ENCODE assay signal across 19 mouse cellular contexts in genomic region chr5:46073136-46073535, GRCm38 (mm10).
DNase-seq lines count a peak whose midpoint lies in the region; ATAC-seq and TF ChIP-seq lines count a peak whose summit lies in the region.
"Had no signal": no experiment of that assay in that cellular context is flagged by ENCODE, and none has a peak within 500 bp of the region (broad histone marks: within the 10 kb centered on the region; RNA-seq: fewer than 3 reads in every experiment).

No protein-coding gene starts in this region.

- H3K9me3 ChIP-seq in lung, embryonic 16.5 days (ENCODE audit: control insufficient read depth, low read length) = no peaks in the 10 kb centered on the region
- no peaks in the 10 kb centered on the region for H3K9me3 ChIP-seq in stomach, postnatal 0 days (ENCODE audit: control insufficient read depth, low read length)
- H3K9me3 ChIP-seq: intestine, embryonic 15.5 days; liver, embryonic 12.5 days had no signal

- ATAC-seq in lung, embryonic 16.5 days (ENCODE audit: low read depth) = peak; percentile 79
- ATAC-seq in stomach, postnatal 0 days (ENCODE audit: low FRiP score, low TSS enrichment) = no peak
- ATAC-seq: forebrain, embryonic 14.5 days; intestine, embryonic 15.5 days; liver, embryonic 12.5 days had no signal

- H3K9ac ChIP-seq in lung, embryonic 16.5 days (ENCODE audit: low read length) = no peak overlapping the region
- H3K9ac ChIP-seq in stomach, postnatal 0 days (ENCODE audit: low read length) = no peak overlapping the region
- H3K9ac ChIP-seq: hindbrain, embryonic 14.5 days; intestine, embryonic 15.5 days; liver, embryonic 12.5 days had no signal

- intact Hi-C loops in heart, postnatal 14 days (cut with DNase I) = loop anchor here (5.0 kb wide), 1 partner anchor 216 kb away; the partner anchor contains the start of gene Lcorl
- intact Hi-C loops in heart, postnatal 36 days (cut with DNase I) = loop anchor here (5.0 to 10.0 kb wide), 2 partner anchors 148 to 216 kb away; partner anchors contain the start of gene Lcorl

- H3K4me1 ChIP-seq in lung, embryonic 16.5 days (replicated peaks; ENCODE audit: control insufficient read depth, insufficient read depth, low read length) = no peaks in the 10 kb centered on the region
- peaks cover 2% of the 10 kb centered on the region; the same call in 1 of the 2 replicates for H3K4me1 ChIP-seq in brown adipose tissue, adult 24 weeks (ENCODE audit: control insufficient read depth, insufficient read depth, insufficient read length, low read length)
- H3K4me1 ChIP-seq in stomach, postnatal 0 days (replicated peaks; ENCODE audit: control insufficient read depth, insufficient read depth) = no peaks in the 10 kb centered on the region
- H3K4me1 ChIP-seq: intestine, embryonic 15.5 days; liver, embryonic 12.5 days had no signal

- no peaks in the 10 kb centered on the region for H3K36me3 ChIP-seq in lung, embryonic 16.5 days (ENCODE audit: control insufficient read depth, insufficient read depth, low read length)
- H3K36me3 ChIP-seq in stomach, postnatal 0 days (ENCODE audit: control insufficient read depth, insufficient read depth, low read length) = no peaks in the 10 kb centered on the region
- H3K36me3 ChIP-seq: intestine, embryonic 15.5 days; liver, embryonic 12.5 days had no signal

- H3K4me2 ChIP-seq in lung, embryonic 16.5 days (ENCODE audit: low read depth, low read length) = no peak overlapping the region
- no peak overlapping the region for H3K4me2 ChIP-seq in stomach, postnatal 0 days (replicated peaks; ENCODE audit: low read depth)
- H3K4me2 ChIP-seq: hindbrain, embryonic 14.5 days; intestine, embryonic 15.5 days; liver, embryonic 12.5 days; midbrain, embryonic 11.5 days had no signal

- peak overlapping the region; percentile 52 for H3K27ac ChIP-seq in lung, embryonic 16.5 days (ENCODE audit: low read length)
- peak overlapping the region; percentile 61 for H3K27ac ChIP-seq in brown adipose tissue, adult 24 weeks (replicated peaks; ENCODE audit: low read depth, low read length)
- no peak overlapping the region for H3K27ac ChIP-seq in stomach, postnatal 0 days (replicated peaks)
- H3K27ac ChIP-seq: hindbrain, embryonic 14.5 days; intestine, embryonic 15.5 days; liver, embryonic 12.5 days; macrophage had no signal

- 73% methylated on average over 4 of the region's 4 CpGs for WGBS in lung, embryonic 16.5 days
- WGBS in stomach, postnatal 0 days = 62% methylated on average over 4 of the region's 4 CpGs

- H3K4me3 ChIP-seq in lung, embryonic 16.5 days (ENCODE audit: low read length) = no peak overlapping the region
- H3K4me3 ChIP-seq in brown adipose tissue, adult 24 weeks (ENCODE audit: insufficient read depth, low read depth, low read length) = no peak overlapping the region
- no peak overlapping the region for H3K4me3 ChIP-seq in stomach, postnatal 0 days (ENCODE audit: low read depth, low read length)
- H3K4me3 ChIP-seq: intestine, embryonic 15.5 days; liver, embryonic 12.5 days had no signal

- peak; percentile 60 for DNase-seq in heart, adult 8-10 months (ENCODE audit: low spot score)
- no peak for DNase-seq in heart, postnatal 14 days
- DNase-seq in lung, postnatal 14 days = no peak
- DNase-seq in heart, postnatal 36 days = peak; percentile 2
- no peak for DNase-seq in stomach, postnatal 0 days (ENCODE audit: low spot score)
- DNase-seq in thymus, postnatal 0 days (ENCODE audit: low spot score) = no peak
- DNase-seq: cerebellum, postnatal 14 days; embryo, embryonic 11 days; retina, postnatal 1 day; right cerebral cortex, postnatal 4 days; thymus, postnatal 36 days had no signal

- H3K27me3 ChIP-seq in lung, embryonic 16.5 days (ENCODE audit: control insufficient read depth, insufficient read depth, low read depth, low read length) = no peaks in the 10 kb centered on the region
- no peaks in the 10 kb centered on the region for H3K27me3 ChIP-seq in stomach, postnatal 0 days (ENCODE audit: control insufficient read depth, insufficient read depth, low read length)
- H3K27me3 ChIP-seq: intestine, embryonic 15.5 days; liver, embryonic 12.5 days had no signal

- no peak for TF ChIP-seq CTCF in stomach, postnatal 0 days (IDR thresholded peaks at IDR 0.05; ENCODE audit: low read depth)

- no peak for TF ChIP-seq EP300 in stomach, postnatal 0 days (optimal IDR thresholded peaks at IDR 0.05)

Comparison
In these comparisons a context has a peak if more than half of its experiments do, and no peak if none do; other contexts are left out.
1. DNase-seq: peak in heart, adult 8-10 months (single experiment) and heart, postnatal 36 days (2 of 2); none in heart, postnatal 14 days (0 of 2), lung, postnatal 14 days (single experiment), stomach, postnatal 0 days (single experiment) and thymus, postnatal 0 days (single experiment).